Mouse (Mus musculus) heart, adult 2 months (tissue): Measurements from ENCODE around the gene Sap30. TPM values are rescaled to one million over a fixed set of nuclear protein-coding genes. Genes with fewer than 3 reads are reported as not detected.
"Not testable (repeated sequence)": the region's sequence is repeated elsewhere in the genome, so short reads cannot be mapped to it uniquely, and the experiment has no call there.

ENCODE experiments used
- DNase-seq, 2 experiments: peaks; one replicate each; pipeline ENCODE4 v3.0.0; 2021
- H3K27ac ChIP-seq: fragments of 200-600 bp; 2 replicates; pipeline ENCODE4 v1.8.1; 2022
- H3K27me3 ChIP-seq: fragments of 200-500 bp; 2 replicates; pipeline ENCODE4 v1.6.1; 2012; ENCODE audit warnings: mild to moderate bottlenecking, low read length, inconsistent platforms, mixed read lengths; ENCODE audit not compliant: control insufficient read depth, insufficient read depth
- H3K36me3 ChIP-seq: fragments of 200-500 bp; 2 replicates; pipeline ENCODE4 v1.6.1; 2012; ENCODE audit warnings: low read length, inconsistent platforms; ENCODE audit not compliant: control insufficient read depth, insufficient read depth
- H3K4me1 ChIP-seq: fragments of 200-500 bp; 2 replicates; pipeline ENCODE4 v1.6.1; 2011; ENCODE audit warnings: low read length; ENCODE audit not compliant: control insufficient read depth, insufficient read depth
- H3K4me3 ChIP-seq: fragments of 200-600 bp; 2 replicates; pipeline ENCODE4 v1.8.1; 2022
- H3K79me2 ChIP-seq: fragments of 200-500 bp; replicated peaks from 2 replicates; pipeline ENCODE4 v1.6.1; 2012; ENCODE audit warnings: mild to moderate bottlenecking, inconsistent platforms, low read length, moderate library complexity, mixed read lengths; ENCODE audit not compliant: control insufficient read depth, insufficient read depth
- H3K9ac ChIP-seq: fragments of 200-500 bp; 2 replicates; pipeline ENCODE4 v1.6.1; 2012; ENCODE audit warnings: low read depth, mild to moderate bottlenecking, control low read depth, inconsistent platforms, low read length, mixed read lengths
- CTCF ChIP-seq: fragments of 200-600 bp; IDR thresholded peaks from 2 replicates; pipeline ENCODE4 v1.8.1; 2022; ENCODE audit warnings: antibody characterized with exemption, mild to moderate bottlenecking, moderate library complexity
- EP300 ChIP-seq: fragments of 200-500 bp; IDR thresholded peaks from 2 replicates; pipeline ENCODE4 v1.6.1; 2011; ENCODE audit warnings: low read depth, low read length, control low read depth; ENCODE audit not compliant: insufficient read depth
- POLR2A ChIP-seq: fragments of 200-500 bp; IDR thresholded peaks from 2 replicates; pipeline ENCODE4 v1.6.1; 2011; ENCODE audit warnings: mild to moderate bottlenecking, low read depth, low read length, control low read depth; ENCODE audit not compliant: insufficient read depth
- WGBS: fragments of 180-500 bp; shearing (Covaris S2); methylation state at CpG from one replicate; pipeline ENCODE4 v1.1.7; 2018; 5-methylcytosine and 5-hydroxymethylcytosine counted together
- intact Hi-C: fragments of 180-260 bp; cut with DNase I; formaldehyde crosslinking; loops from one replicate; pipeline ENCODE4 v1.15.1; 2025
- polyA plus RNA-seq: library from polyadenylated mRNA; depleted of rRNA; stranded (reverse); fragments of >200 nt; gene quantifications from 2 replicates; pipeline ENCODE4 v1.2.3, GENCODE M21; 2012
- total RNA-seq, 2 experiments: library from RNA; stranded (reverse); gene quantifications; 2 replicates each; pipeline ENCODE4 v1.2.3; 2021

Sap30 gene
- total and polyA plus RNA-seq, 3 experiments: 5.1 to 13.8 (median 11.6) TPM

DNA sequence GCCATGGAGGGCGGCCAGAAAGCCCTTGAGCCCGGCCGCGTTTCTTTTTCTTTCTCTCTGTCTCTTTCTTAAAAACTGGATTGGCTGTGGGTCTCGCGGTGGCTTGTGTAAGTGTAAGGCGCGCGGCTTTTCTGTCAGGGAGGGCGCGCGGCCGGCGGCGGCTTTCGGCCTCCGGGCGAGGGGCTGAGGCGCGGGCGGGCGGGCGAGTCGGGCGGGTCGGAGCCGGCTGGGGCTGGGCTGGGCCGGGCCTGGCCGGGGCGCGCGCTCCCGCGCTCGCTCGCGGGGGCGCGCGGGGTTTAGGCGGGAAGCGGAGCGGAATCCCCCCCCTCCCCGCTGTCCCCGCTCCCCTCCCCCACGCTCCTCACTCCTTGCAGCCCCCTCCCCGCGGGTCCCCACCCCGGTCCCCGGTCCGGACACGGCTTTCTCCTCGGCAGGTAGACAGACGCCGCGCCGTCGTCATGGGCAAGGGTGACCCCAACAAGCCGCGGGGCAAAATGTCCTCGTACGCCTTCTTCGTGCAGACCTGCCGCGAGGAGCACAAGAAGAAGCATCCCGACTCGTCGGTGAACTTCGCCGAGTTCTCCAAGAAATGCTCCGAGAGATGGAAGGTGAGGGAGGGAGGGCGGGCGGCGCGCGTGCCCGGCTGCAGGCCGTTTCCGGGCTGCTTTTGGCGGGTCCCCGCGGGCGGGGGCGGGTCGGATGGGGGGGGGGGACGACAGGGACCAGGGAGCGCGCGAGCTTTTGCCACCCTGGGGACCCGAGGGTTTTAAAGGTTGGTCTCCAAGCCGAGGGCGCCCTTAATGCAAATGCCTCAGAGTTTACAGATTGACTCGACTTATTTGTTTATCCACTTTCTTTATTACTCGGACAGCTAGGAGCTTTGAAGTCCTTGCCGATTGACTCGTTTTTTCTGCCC lies 24.7 kb upstream of the Sap30 start:
- H3K4me3 ChIP-seq: peak overlapping the region; percentile 80
- H3K4me1 ChIP-seq: peaks cover 2% of the 10 kb centered on the region
- WGBS: under 1% methylated on average over 76 of the region's 96 CpGs
- no peak for TF ChIP-seq POLR2A
- TF ChIP-seq CTCF: no peak
- TF ChIP-seq EP300: no peak
- H3K9ac ChIP-seq: peak overlapping the region; percentile 93
- H3K79me2 ChIP-seq: no peaks in the 10 kb centered on the region
- no peaks in the 10 kb centered on the region for H3K27me3 ChIP-seq
- intact Hi-C loops: loop anchor here (1.0 to 5.0 kb wide), 3 partner anchors 17 to 80 kb away; partner anchors contain the start of gene Sap30
- peak overlapping the region; percentile 99 for H3K27ac ChIP-seq
- H3K36me3 ChIP-seq: peaks cover 7% of the 10 kb centered on the region
- DNase-seq: peak; percentile 49 to 59

DNA sequence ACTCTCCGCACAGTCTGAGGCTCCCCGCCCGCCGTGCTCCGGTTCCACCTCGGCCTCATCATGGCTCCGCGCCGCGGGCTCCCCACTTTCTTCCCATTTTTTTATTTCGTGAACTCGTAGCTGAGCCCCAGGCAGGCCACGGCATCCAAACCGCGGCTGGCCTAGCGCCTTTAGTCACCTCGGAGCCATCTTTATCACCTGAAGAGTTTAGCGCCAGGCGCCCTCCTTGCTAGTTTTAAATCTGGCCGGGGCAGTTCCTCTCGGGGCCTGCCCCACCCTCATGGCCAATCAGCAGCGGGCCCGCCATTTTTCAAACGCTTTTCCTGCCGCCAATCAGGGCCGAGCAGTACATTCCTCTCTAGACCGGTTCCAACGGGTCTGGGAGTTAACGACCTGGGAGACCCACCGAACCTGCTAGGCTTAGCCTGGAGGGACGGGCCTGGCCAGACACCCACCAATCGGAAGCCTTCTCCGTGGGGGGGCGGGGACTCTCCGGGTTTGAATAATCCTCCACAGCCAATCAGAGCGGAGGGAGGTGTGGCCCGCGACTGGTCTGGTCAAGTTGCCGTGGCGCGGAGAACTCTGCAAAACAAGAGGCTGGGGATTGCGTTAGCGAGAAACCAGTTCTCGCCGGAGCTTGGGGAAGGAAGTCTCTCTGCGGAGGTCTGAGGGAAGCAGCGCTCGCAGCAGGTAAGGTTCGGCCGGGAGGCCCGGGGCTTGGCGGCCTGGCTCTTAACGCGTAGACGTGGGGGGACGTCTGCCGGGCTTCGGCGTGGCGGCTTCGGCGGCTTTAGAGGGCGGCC lies 23.9 kb upstream of the Sap30 start, which contains the start of gene Hmgb2:
Hmgb2 (plus strand) TSS at position 592 of the 803 bp plus-strand sequence.
- Histone ChIP-seq H3K27ac (peak within 1 kb of the TSS; percentile 99), H3K36me3 (peaks cover 7% of the 10 kb centered on the region), H3K27me3 (no peaks in the 10 kb centered on the region), H3K79me2 (no peaks in the 10 kb centered on the region), H3K9ac (peak within 1 kb of the TSS; percentile 93), H3K4me1 (peaks cover 2% of the 10 kb centered on the region), H3K4me3 (peak within 1 kb of the TSS; percentile 84)
- intact Hi-C loops: loop anchor here (2.0 to 5.0 kb wide), 2 partner anchors 25 to 79 kb away; partner anchors contain the start of gene Sap30
- DNase-seq: peak; percentile 99 to 100
- under 1% methylated on average over 62 of the region's 63 CpGs for WGBS
- TF ChIP-seq POLR2A (peak; percentile 97), CTCF (peak; percentile 16; the same call in 1 of the 2 replicates), EP300 (0 out of 2 replicates have a peak, but pooled peaks have one; percentile 34)

DNA sequence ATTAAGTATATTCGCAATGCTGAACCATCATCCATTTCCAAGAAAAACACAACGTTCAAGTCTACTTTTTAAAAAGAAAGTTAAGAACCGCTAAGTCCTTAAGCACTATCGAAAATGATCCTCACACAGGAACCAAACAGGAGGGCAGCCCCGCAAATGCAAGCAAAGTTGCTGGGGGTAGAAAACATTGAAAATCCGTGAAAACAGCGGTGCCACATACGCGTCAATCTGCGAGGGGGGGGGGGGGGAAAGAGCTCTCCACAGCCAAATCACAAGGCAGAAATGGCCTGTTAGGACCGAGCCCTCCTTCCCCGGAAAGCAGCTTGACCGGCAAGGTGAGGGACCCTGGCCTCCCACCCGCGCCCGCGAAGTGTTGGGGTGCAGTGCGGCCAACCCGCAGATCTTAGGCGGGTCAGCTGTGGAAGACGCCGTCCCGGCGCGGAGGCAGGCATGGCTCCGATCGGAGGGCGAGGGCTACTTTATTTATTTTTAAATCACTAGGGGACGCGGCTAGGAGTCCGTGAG lies 23.2 kb upstream of the Sap30 start:
- Histone ChIP-seq H3K27me3 (no peaks in the 10 kb centered on the region), H3K79me2 (no peaks in the 10 kb centered on the region), H3K9ac (peak overlapping the region; percentile 43), H3K4me3 (peak overlapping the region; percentile 84), H3K36me3 (peaks cover 7% of the 10 kb centered on the region), H3K27ac (peak overlapping the region; percentile 75), H3K4me1 (peaks cover 2% of the 10 kb centered on the region)
- no peak for DNase-seq
- TF ChIP-seq POLR2A: no peak
- no peak for TF ChIP-seq CTCF
- no peak for TF ChIP-seq EP300
- intact Hi-C loops: loop anchor here (5.0 kb wide), 1 partner anchor 79 kb away; no protein-coding TSS in a partner anchor
- WGBS: 2% methylated on average over 31 of the region's 31 CpGs

DNA sequence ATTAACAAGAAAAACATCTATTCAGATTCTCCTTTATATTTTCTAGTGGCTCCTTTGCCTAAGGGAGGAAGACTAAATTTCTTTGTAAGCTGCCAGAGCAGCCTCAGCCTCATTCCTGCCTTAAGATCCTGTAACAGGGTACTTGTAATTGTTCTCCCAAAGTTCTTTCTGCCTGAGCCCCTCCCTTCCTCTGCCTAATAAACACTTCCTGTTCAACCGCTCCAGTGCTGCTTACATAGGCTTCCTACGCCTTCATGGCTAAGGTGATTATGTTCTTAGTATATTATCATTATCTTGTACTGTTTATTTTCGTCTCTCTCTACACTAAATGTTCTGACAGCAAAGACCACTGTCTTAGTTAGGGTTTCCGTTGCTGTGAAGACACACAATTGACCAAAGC lies 21.0 kb upstream of the Sap30 start:
- Histone ChIP-seq H3K36me3 (peaks cover 6% of the 10 kb centered on the region), H3K4me3 (no peak overlapping the region), H3K79me2 (no peaks in the 10 kb centered on the region), H3K9ac (no peak overlapping the region), H3K27me3 (no peaks in the 10 kb centered on the region), H3K27ac (peak overlapping the region; percentile 65), H3K4me1 (peaks cover 5% of the 10 kb centered on the region)
- intact Hi-C loops: loop anchor here (10.0 kb wide), 1 partner anchor 954 kb away; the partner anchor contains the start of genes Cep44 and Fbxo8
- WGBS: 47% methylated on average over 4 of the region's 4 CpGs
- no peak for DNase-seq
- 0 out of 2 replicates have a peak, but pooled peaks have one; percentile 9 for TF ChIP-seq EP300
- no peak for TF ChIP-seq CTCF

DNA sequence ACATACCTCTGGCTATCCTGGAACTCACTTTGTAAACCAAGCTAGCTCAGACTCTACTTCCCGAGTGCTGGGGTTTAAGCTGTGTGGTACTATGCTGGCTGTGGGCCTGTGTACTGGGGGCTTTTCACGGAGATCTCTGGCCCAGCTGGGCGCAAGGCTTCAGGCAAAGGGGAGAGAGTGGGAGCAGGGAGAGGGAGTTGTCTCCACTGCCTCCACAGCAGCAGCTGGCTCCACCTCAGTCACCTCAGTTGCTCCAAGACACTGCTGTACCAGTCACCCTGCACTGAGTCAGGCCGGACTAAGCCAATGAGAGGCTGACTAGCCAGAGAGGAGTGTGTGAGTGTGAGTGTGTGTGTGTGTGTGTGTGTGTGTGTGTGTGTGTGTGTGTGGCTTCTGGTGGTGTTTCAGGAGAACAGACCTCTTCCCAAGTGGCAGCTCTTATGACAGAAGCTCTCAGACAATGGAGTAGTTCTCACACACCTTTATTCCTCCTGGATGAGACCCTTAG lies 19.9 kb upstream of the Sap30 start:
- Histone ChIP-seq H3K4me3 (no peak overlapping the region), H3K27me3 (no peaks in the 10 kb centered on the region), H3K79me2 (no peaks in the 10 kb centered on the region), H3K36me3 (peaks cover 2% of the 10 kb centered on the region), H3K4me1 (peaks cover 5% of the 10 kb centered on the region), H3K27ac (no peak overlapping the region; the same call in 1 of the 2 replicates), H3K9ac (no peak overlapping the region)
- intact Hi-C loops: loop anchor here (10.0 kb wide), 1 partner anchor 953 kb away; the partner anchor contains the start of genes Cep44 and Fbxo8
- DNase-seq: no peak
- 90% methylated on average over 4 of the region's 4 CpGs for WGBS
- no peak for TF ChIP-seq EP300
- TF ChIP-seq POLR2A: no peak
- TF ChIP-seq CTCF: no peak

DNA sequence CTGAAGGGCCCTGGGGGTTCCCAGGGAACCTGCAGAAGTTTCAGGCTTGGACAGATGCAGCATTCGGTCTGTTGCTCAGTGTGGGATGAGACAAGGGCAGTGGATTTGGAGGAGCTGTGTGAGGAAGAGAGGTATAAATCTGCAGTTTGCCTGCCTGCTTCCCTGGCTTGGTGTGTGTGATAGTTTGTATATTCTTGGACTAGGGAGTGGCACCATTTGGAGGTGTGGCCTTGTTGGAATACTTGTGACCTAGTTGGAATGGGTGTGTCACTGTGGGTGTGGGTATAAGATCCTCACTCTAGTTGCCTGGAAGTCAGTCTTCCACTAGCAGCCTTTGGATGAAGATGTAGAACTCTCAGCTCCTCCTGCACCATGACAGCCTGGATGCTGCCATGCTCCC lies 17.8 kb upstream of the Sap30 start:
- H3K36me3 ChIP-seq, H3K79me2 ChIP-seq, H3K9ac ChIP-seq, H3K4me3 ChIP-seq, H3K27me3 ChIP-seq, H3K4me1 ChIP-seq, DNase-seq: not testable (repeated sequence)
- intact Hi-C loops: loop anchor here (2.0 to 10.0 kb wide), 2 partner anchors 17 to 951 kb away; partner anchors contain the start of genes Cep44 and Fbxo8
- peak overlapping the region; percentile 31; the same call in 1 of the 2 replicates for H3K27ac ChIP-seq
- WGBS: 58% methylated on average over 1 of the region's 1 CpGs
